Mouse (Mus musculus) layer of hippocampus, adult 18-20 months (tissue): Measurements from ENCODE around the gene Ddx50. TPM values are rescaled to one million over a fixed set of nuclear protein-coding genes. Genes with fewer than 3 reads are reported as not detected.
"Not testable (repeated sequence)": the region's sequence is repeated elsewhere in the genome, so short reads cannot be mapped to it uniquely, and the experiment has no call there.

ENCODE experiments used
- DNase-seq, 2 experiments: peaks; one replicate each; pipeline ENCODE4 v3.0.0; 2022; ENCODE audit warnings: low spot score in 2 of 2
- microRNA-seq, 2 experiments: library from miRNA; unstranded; fragments of <30 nt; microRNA quantifications; one replicate each; pipeline ENCODE4 v1.2.0; 2021
- total RNA-seq, 2 experiments: library from RNA; stranded (reverse); gene quantifications; 2 replicates each; pipeline ENCODE4 v1.2.3; 2021

Ddx50 gene
- total RNA-seq, 2 experiments from 2014 or later, result 77.2 to 90.3 TPM

DNA sequence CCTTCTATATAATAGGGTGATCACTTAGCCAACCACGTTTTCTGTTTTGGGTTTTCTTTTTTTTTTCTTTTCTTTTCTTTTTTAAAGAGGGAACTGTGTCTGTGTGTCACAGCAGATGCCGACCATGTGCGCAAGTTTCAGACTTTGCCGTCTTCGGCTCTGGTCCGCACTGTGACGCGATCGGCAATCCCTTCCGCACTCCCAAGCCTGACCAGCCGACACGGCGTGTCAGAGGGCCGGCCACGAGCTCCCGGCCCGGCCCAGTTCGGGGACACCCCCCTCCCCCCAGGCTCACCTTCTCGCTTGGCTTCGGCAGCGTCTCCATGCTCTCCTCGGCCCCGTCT lies 49.2 kb downstream of the Ddx50 start:
- no peak for DNase-seq

DNA sequence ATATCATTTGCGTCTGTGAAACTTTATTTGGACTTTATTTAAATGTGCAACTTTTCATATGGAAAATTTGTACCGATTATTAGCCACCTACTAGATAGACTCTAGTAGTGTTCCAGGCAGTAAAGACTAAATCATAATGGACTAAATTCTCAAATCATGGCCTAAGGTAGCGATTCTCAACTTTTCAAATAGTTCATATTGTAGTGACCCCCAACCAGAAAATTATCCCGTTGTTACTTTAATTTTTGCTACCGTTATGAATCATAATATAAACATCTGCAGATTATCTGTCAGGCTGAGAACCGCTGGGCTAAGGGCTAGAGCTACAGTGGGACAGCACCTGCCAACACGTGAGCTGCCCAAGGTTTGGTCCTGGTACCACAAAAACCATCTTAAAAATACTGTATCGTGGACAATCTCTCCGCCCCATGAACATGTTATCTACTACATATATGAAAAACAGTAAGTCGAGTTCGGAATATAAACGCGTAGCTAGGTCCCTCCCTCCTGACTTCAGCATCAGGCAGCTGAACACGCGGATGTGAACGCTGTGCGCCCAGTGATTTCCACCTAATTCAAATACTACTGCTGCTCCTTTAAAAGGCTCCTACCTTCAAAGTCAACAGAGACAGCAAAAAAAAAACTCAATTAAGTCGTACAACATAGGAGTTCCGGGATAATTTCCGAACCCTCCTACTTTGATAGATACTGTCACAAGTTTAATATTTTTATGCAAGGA lies 49.8 kb downstream of the Ddx50 start:
- DNase-seq, result no peak

DNA sequence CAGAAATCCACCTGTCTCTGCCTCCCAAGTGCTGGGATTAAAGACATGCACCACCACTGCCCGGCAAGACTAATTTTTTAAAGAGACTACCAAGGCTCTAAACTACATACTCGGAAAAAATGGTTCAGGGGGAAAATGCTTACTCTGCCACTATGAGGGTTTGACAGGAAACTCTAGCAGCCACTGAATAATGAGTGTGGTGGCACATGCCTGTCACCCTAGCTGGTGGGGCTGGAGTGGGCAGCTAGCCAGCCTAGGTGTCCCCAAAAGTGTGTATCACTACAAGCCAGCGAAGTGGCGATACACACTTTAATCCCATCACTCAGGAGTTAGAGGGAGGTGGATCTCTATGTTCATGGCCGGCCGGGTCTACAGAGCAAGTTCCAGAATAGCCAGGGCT lies 51.0 kb downstream of the Ddx50 start:
- no peak for DNase-seq

DNA sequence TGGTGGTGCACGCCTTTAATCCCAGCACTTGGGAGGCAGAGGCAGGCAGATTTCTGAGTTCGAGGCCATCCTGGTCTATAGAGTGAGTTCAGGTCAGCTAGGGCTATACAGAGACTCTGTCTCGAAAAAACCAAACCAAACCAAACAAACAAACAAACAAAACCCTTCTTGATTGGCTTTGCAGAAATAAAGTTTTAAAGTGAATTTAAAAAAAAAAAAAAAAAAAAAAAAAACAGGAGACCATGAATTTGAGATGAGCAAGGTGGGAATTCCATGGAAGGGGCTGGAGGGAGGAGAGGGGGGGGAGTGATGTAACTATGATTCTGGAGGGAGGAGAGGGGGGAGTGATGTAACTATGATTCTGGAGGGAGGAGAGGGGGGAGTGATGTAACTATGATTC lies 51.7 kb downstream of the Ddx50 start:
- DNase-seq, result not testable (repeated sequence)

DNA sequence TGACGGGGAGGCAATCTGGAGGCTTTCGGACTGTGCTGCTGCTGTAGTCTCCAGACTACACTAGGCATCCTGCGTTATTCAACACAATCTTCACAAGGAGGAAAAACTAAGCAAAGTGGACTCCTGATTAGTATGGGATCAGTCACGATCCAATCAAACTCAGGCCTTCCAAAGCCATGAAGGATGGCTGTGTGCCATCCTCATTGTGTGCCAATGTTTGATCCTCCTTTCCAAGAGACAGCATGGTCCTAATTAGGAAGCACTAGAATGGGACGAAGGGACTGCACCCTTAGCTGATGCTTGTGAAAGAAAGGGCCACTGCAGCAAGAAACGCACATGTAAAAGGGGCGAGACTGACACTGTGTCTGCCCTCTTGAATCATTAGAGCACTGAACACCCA lies 58.5 kb downstream of the Ddx50 start:
- no peak for DNase-seq

DNA sequence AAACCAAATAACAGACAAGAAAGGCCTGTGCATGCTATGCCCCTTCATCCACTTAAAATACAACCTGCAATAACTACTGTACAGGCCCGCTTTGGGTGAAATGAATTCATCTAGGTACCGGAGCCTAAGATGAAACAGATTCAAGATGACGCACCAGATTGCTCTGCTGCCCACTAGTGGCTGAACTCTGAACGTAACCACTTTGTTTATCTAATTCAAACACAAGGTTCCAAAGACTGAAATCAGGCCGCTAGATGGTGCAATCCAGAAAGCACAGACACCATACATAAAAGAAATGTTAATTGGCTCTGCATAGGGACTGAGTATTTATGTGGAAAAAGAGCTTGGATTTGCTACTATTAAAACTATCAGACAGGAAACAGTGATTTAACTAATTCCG lies 60.8 kb downstream of the Ddx50 start:
- peak; percentile 87 to 98 for DNase-seq

DNA sequence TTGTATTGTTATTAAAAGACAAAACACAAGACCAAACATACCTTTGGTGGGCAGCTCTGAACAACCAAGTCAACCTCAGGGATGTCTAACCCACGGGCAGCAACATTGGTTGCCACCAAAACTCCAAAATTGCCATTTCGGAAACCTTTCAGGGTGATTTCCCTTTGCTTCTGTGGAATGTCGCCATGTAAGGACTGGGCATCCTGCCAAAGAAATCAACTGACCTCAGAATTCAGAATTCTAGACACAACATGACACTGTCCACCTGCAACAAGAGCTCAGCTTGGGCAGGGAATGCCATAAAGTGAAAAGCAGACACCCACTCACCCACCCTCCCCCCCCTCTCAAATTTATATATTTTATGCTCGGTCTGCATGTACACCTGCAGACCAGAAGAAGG lies 62.4 kb downstream of the Ddx50 start:
- no peak for DNase-seq

DNA sequence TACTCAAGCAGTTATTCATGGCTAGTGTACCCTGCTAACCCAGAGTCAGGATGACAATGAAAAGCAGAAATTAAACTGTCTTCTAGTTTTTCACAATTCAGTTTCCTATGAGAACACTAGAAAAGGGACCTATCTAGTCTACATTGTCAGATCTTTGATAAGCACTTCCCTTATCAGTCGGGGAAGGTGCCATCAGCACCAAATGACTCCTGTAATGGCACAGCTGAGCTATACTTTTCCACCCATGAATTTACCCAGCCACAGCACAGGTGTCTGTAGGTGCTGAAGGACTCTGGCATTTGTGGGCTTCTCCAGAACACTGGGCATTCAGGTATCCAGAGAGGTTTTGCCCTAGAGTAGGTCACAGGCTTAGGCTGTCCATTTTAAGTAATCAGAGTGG lies 67.8 kb downstream of the Ddx50 start:
- DNase-seq, result no peak

DNA sequence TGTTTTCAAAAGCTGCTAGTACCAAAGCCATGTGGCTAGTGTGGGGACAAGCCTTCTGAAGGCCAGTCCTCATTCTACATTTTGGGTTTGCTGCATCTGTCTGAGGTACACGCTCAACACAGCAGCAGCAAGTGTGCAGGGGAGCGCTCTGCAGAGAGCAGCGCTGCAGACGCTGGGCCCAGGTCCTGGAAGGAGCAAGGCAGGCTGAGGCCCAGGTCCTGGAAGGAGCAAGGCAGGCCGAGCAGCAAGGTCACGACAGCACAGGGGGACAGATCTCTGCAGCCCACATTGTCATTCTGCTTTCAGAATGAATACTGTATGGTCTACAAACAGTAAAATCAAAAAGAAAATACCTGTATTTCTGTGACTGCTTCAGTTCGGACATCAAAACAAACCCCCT lies 68.3 kb downstream of the Ddx50 start:
- DNase-seq, result no peak

DNA sequence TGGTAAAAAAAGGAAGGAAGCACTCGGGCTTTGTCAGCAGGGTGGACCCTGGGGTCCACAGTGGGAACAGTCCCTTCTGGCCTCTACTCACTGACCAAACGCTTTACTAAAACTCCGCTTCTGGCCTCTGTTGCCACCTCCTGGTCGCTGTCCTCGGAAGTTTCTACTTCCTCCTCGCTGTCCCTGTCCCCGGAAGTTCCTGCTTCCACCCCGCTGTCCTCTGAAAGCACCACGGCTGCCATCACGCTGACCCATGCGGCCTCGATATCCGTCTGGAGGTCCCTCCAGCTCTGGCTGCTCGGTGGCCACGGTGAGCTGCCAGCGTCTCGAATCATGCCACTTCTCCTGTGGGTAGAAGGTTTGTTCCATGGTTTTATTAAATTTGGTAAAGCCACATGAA lies 68.8 kb downstream of the Ddx50 start:
- DNase-seq, result no peak

DNA sequence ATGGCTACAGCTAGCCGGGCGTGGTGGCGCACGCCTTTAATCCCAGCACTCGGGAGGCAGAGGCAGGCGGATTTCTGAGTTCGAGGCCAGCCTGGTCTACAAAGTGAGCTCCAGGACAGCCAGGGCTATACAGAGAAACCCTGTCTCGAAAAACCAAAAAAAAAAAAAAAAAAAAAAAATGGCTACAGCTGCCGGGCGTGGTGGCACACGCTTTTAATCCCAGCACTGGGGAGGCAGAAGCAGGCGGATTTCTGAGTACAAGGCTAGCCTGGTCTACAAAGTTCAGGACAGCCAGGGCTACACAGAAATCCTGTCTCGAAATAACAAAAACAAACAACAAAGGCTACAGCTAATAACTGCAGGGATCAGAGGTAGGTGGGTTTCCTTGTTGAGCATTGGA lies 71.9 kb downstream of the Ddx50 start:
- not testable (repeated sequence) for DNase-seq

DNA sequence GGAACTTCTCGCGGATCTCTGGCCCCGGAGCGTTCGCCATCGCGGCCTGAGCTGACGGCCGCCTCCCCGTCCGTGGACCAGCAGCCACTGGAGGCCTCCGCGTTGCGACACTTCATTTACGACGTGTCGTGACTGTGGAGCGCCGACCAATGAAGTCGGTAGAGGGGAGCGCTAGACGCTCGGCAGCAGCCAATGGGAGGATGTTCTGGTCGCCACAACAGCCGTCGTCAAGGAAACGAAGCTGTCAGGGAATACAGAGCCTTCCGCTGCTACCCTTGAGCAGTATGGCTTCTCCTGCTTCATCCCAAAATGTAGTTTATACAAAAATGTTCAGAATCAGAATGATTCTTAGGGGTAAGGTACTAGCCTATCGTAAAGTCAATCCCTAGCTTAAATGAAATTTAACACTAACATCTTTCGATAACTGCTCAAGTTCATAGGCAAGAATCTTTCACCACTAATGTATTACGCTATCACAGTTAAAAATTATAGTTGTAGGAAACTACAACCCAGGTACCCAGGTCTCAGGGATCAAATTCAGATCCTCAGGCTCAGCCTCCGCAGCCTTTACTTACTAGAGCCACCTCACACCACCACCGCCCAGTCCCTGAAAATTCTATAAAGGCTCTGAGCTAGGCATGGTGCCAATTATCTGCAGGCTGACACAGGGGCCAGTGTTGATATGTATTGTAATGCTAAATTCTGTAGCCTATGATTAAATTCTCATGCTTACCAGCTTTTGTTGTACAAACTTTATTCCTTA lies 72.5 kb downstream of the Ddx50 start, which contains the start of gene Kif1bp:
Gene Kif1bp (minus strand): TSS at position 120 of the 763 bp plus-strand sequence.
- peak; percentile 97 to 99 for DNase-seq

DNA sequence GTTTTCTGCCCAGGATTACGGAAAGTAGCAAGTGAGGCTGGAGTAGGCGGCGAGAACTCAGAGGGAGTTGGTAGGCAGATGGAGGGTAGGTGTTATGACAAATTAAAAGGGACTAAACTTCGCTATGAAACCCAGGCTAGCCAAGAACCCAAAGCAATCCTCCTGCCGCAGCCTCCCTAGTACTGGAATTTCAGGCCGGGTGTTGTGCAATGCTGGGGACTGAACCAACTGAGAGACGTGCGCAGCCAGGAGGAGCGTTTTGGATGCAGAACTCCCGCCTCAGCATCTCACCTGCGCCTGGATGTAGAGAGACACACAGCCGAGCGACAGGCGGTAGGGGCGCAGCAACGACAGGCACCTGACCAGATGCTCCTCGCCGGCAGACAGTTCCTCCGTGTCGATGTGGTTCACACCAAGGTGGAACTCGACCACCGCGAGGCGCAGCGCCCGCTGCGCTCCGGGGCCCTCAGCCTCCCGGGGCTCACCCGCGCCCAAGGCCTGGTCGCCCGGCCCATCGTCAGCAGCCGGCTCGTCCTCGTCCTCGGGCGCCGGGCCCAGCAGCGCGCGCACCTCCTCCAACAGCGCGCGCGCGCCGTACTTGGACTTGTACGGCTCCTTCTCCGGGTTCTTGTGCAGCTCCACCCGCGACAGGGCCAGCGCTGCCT lies 73.2 kb downstream of the Ddx50 start:
- peak; percentile 57 to 76 for DNase-seq

DNA sequence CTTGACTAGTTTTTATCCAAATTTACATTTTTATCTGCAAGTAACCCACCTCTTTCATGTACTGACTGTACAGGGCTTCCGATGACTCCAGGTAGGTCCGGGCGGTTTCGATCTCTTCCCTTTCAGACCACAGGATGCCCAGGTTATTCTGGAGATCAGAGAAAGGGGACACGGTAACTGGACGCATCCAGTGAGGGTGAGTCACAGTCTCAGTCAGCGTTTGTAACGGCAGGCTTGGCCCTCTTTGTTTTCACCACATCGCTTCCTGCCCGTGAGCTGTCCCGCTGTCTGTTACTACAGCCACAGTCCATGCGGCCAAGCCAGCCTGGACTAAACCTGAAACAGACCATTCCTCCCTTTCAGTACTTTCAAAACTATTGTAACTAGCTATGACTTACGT lies 76.0 kb downstream of the Ddx50 start:
- no peak for DNase-seq

DNA sequence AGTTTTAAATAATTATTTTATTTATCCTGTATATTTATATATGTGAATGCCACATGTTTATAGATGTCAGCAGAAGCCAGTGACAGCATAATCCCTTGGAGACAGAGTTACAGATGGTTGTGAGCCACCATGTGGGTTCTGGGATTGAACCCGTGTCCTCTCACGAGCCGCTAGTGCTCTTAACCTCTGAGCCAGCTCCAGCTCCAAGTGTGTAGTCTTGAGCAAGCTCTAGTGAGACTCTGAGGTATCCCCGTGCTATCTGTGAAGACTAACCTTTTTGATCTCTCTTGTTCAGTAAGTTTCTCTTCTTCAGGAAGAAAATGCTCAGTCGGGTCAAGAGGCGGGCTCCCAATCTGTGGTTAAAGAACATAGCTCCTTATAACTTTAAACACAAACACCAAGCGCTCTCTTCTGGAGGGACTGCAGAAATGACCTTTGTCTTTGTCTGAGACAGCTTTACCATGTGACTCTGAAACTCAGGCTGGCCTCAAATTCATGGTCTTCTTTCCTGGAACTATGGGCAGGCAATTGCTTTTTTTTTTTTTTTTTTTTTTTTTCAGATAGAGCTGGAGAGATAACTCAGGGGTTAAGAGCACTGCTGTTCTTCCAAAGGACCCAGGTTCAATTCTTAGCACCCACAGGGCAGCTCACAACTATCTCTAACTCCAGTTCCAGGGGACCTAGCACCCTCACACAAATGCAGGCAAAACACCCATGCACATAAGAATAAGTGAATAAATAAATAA lies 80.7 kb downstream of the Ddx50 start:
- DNase-seq, result no peak

DNA sequence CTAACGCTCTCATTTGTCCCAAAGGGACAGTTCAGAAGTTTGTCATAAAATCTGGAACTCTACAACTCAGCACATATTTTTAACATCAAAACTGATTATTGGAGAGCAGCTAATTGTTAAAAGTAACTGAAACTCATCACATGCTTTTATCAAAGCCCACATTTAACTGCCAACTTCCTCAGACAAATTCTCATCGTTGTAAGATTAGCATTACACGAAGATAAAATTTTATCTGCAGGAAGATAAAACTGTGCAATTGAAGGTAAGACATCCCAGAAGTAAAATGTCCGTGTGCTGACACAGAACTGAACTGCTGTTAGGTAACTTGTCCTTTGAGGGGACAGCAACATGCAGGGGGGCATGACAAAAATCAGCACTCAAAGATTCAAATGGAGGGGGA lies 82.2 kb downstream of the Ddx50 start:
- DNase-seq, result no peak

Small RNA genes lying within 50 kb of the gene (microRNA-seq; reads per million reads assigned to microRNA genes)
- 0 reads per million in 2 experiments for gene Mir7215

Other genes starting within 250 kb of the Ddx50 start
- gene Hkdc1, start 228.7 kb downstream of the Ddx50 start, total RNA-seq, result 1 to 10 TPM; 2.7 to 4.3 TPM
- 1 to 10 TPM in 1 of 2 experiments, under 1 TPM in 1; 0.94 to 1.1 TPM for gene 4930507D05Rik, start 201.7 kb downstream of the Ddx50 start, total RNA-seq
- gene Supv3l1, start 201.5 kb downstream of the Ddx50 start, total RNA-seq, result 10 to 100 TPM; 21.6 to 22.3 TPM
- 10 to 100 TPM; 47.0 to 50.4 TPM for gene Vps26a, start 164.4 kb downstream of the Ddx50 start, total RNA-seq
- gene Srgn, start 123.8 kb downstream of the Ddx50 start, total RNA-seq, result 1 to 10 TPM; 3.8 to 5.8 TPM
- 100 to 1,000 TPM; 206 to 215 TPM for gene Kif1bp, start 72.8 kb downstream of the Ddx50 start, total RNA-seq
- gene Ddx21, start 48.9 kb downstream of the Ddx50 start, total RNA-seq, result 10 to 100 TPM; 18.3 to 22.7 TPM
- 1 to 10 TPM; 1.9 to 3.8 TPM for gene Stox1, start 74.9 kb upstream of the Ddx50 start, total RNA-seq
- 10 to 100 TPM; 54.4 to 56.6 TPM for gene Ccar1, start 141.1 kb upstream of the Ddx50 start, total RNA-seq